Comparison of ENCODE assay signal across 16 mouse cellular contexts in the genomic region with DNA sequence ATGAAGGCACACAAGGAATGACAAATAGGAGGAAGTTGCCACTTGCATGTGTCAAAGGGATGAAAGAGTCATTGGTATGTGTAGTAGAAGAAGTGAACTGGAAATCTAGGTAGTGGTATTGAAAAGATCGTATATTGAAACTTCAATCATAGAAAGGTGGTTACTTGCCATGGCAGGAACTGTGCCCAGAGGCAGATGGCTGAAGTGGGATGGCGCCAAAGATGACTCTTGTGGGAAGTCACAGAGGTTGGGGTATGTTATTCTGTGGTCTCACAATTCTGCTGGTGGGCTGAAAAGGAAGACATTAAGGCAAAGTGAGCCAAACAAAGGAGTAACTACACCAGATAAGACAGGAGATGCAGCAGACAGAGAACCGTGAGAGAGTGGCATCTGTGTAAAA.
"Had no signal": no experiment of that assay in that cellular context is flagged by ENCODE, and none has a peak within 500 bp of the region (broad histone marks: within the 10 kb centered on the region; RNA-seq: fewer than 3 reads in every experiment).

No protein-coding gene starts in this region.

- DNase-seq: heart, postnatal 10 days; heart, postnatal 14 days; heart, postnatal 36 days; heart, postnatal 4 days; kidney, adult 11 months; kidney, adult 18-20 months; kidney, adult 2 months; kidney, adult 8-10 months; kidney, adult 9 months; kidney, postnatal 10 days; kidney, postnatal 14 days; kidney, postnatal 25 days; kidney, postnatal 36 days; kidney, postnatal 4 days; layer of hippocampus, adult 9-11 months; layer of hippocampus, postnatal 36 days had no signal
